Mouse (Mus musculus) megakaryocyte, embryonic 14.5 days (primary cell): ENCODE results near the gene Sema6c.

Experiments used
- FLI1 ChIP-seq: IDR thresholded peaks from 2 replicates; pipeline ENCODE4 v1.6.1; 2012; ENCODE audit warnings: low read length, inconsistent platforms, mixed read lengths
- GATA1 ChIP-seq: IDR thresholded peaks from 3 replicates; pipeline ENCODE4 v1.6.1; 2012; ENCODE audit warnings: mixed read lengths, low read length, inconsistent platforms, borderline replicate concordance

DNA sequence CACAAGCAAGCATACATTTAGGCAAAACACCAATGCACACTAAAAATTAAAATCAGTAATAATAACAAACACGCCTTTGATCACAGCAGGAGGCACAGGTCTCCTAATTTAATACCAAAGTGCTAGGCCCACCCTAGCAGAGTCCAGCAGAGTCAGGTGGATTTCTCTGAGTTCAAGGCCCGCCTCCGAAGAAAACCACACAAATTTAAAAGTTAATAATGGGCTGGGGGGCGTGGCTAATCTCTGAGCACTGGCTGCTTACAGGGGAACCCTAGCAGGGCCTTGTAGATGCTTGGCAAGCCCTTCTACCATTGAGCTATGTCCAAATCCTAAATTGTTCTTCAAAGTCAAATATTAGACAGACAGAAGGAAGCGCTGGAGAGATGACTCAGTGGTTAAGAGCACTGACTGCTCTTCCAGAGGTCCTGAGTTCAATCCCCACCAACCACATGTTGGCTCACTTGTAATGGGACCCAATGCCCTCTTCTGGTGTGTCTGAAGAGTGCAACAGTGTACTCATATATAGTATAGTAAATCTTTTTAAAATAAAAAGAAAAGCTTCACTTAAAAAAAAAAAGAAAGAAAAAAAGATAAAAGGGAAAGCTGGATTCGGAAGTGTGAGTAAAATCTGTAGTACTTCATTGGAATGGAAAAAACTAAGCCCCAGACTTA is 58.3 kb downstream of the Sema6c start:
- TF ChIP-seq FLI1 (no peak), GATA1 (no peak)
